Mouse (Mus musculus) E14TG2a.4 (cell line): ENCODE results near the gene Tmem198.

Experiments used
- CTCF ChIP-seq: conservative IDR thresholded peaks from 2 replicates; pipeline ENCODE4 v1.5.1; 2014; ENCODE audit warnings: low read length
- NANOG ChIP-seq: IDR thresholded peaks from 2 replicates; pipeline ENCODE4 v1.6.1; 2014; ENCODE audit warnings: borderline replicate concordance, low read length, mixed read lengths

DNA sequence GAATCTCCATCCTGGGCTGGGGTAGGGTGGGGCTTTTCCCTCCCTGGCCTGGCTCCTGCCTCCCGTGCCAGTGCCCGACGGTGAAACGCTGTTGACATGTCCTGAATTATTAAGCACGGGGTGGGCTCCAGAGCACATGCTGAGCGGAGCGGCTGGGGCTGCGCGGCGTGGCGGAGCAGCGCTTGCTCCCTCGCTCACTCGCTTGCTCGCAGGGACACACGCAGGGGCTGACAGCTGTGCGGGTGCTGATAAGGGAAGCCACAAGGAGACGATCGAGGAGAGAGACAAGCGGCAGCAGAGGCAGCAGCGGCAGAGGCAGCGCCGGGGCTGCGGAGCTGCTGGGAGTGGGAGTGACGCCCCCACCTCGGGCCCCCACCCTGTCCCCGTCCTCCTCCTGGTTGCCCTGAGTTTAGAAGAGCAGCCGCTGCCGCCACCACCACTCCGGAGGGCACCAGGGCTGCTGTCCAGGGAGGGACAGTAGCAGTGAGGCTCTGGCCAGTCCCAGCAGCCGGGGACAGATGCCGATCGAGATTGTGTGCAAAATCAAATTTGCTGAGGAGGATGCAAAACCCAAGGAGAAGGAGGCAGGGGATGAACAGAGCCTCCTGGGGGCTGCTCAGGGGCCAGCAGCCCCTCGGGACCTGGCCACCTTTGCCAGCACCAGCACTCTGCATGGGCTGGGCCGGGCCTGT lies 28.9 kb upstream of the Tmem198 start, which contains the start of gene Asic4:
- TF ChIP-seq CTCF (no peak), NANOG (no peak)
